Mouse (Mus musculus) mouse embryonic stem cell (cell line): ENCODE results near the gene Tbc1d16.
"Not testable (repeated sequence)": the region's sequence is repeated elsewhere in the genome, so short reads cannot be mapped to it uniquely, and the experiment has no call there.

Source experiments
- in situ Hi-C, 2 experiments: fragments of 300-500 bp; cut with MboI; formaldehyde crosslinking; loops; 1 replicate in 1 of 2; 3 replicates in 1 of 2; pipeline ENCODE4 v1.14.3; 2019 to 2020; ENCODE audit warnings: low sequenced_read_pairs in 2 of 2, low pct_unique_long_range_greater_than_20kb in 1 of 2, mixed read lengths in 1 of 2; ENCODE audit not compliant: unreplicated experiment in 1 of 2

Gene Tbc1d16

DNA sequence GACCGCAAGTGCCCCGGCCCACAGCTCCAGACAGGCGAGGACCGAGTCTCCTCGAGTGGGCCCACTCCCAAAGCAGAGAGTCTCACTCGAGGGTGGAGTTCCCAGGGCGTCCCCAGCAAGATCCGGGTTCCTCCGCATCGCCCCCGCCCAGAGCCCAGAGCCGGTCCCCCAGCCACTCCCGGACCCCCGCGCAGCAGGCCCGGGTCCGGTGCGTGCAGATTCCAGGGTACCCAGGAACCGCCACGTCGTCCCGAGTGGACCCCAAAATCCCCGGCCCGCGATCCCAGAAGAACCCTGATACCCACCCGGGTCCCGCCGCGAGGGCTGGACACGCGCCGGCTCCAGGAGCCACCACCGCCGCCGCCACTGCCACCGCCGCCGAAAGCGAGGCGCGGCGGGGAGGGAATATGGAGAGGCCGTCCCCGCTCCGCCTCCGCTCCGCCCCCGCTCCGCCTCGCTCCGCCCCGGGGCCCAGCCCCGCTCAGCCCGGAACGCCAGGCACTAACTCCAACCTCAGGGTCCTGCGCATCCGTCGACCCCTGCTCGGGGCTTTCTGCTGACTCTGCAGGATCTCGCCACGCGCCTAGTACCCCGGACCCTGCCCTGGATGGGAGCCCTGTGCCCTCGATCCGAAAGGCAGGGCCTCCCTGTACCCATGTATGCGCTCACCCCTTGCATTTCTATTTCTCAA is at the start of gene Tbc1d16, which contains the start of gene Ccdc40:
Gene Tbc1d16, minus strand, starts transcription at position 409 of the 691 bp plus-strand sequence.
Gene Ccdc40, plus strand, starts transcription at position 482 of the 691 bp plus-strand sequence.
- in situ Hi-C loops: no loop called here

DNA sequence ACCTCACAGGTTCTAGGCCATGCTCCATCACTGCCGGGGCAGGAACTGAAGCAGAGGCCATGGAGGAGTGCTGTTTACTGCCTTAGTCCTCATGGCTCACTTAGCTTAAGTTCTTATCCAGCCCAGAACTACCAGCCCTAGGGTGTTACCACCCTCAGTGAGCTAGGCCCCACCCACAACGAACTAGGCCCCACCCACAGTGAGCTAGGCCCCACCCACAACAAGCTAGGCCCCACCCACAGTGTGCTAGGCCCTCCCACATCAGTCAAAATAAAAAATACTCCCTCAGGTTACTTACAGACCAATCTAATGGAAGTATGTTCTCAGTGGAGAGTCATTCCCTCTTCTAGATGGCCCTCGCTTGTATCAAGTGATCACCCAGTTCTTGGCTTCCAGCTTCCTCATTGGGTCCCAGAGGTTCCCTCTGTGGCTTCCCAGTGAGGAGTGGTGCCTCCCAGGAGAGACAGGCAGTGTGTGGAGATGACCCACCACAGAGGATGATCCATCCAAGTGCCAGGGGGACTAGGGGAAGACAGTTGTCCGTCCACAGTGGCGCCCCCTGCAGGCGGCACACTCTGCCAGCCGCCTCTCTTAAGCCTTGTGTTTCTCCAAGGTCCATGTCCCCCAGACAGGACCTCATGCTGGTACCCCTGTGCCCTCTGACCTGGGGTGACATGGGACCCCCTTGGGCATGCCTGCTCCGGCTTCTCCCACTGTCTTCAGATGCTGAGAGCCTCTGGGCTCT is 45.1 kb upstream of the Tbc1d16 start:
- in situ Hi-C loops: no loop called here

DNA sequence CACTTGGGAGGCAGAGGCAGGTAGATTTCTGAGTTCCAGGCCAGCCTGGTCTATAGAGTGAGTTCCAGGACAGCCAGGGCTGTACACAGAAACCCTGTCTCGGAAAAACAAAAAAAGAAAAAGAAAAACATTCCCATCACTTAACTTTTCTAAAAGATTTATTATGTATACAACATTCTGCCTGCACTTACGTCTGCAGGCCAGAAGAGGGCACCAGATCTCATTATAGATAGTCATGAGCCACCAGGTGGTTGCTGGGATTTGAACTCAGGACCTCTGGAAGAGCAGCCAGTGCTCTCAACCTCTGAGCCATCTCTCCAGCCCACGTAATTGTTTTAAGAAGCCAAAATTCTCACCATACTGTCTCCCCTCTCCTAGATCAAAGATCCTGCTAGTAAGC is 44.2 kb upstream of the Tbc1d16 start:
- in situ Hi-C loops: not testable (repeated sequence)

DNA sequence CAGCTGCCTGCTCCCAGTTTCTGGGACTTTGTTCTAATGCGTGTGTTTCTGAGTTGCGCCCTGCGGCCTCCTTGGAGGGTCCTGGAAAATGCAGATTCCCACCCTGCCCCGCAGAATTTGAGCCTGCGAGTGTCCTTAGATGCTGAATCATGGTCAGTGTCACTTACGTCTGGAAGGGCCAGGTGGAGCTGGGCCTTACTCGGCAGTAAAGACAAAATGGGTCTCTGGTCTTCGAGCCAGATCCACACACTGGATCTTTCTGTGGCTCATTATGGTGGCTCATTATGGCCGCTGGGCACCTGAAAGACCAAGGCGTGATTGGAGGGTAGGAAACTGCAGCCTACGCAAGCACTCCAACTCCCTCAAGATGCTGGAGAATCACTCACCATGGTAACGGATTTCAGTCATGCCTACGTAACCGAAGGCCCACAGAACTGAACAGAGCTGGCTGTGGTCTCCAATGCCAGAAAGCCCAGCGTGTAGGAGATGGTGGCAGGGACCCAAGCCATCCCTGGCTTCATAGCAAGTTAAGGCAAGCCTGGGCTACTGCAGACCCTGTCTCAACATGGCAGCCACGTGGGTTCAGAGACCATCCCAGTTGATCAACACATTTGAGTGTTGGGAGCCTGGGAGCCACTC is 40.4 kb upstream of the Tbc1d16 start:
- in situ Hi-C loops: no loop called here

DNA sequence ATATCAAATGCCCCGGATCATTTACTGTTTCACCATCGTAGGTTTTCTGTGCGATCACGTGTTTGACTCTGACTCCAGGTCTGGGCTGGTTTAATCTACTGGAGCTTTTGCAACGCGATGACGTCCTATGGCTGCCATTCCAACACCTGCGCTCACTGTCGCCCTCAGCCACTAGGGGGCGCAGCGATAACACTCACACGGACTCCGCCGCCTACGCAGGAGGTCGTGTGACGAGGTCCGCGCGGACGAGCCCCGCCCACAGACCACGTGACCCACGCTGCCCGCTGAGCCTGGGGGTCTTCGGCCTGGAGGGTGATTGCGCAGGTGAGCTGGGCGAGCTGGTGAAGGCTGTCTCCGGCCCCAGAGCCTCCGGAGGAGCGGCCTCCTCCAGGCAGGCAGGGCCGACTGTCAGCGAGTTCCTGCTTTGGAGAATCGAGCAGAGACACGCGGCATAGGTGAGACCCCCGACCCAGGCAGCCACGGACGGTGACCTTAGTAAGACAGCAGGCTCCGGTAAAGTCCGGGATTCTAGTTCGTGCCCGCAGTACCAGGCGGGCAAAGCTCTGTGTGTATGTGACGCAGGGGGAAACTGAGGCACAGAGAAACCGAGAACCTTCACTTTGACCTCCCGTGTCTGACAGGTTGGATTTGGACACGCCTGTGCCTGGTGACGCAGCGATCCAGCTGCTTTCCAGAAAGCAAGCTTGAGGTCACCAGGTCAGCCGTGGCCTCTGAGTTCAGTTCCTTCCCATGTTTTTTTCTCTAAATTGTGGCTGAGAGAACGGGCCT is 39.7 kb upstream of the Tbc1d16 start, which contains the start of gene Gaa:
Gene Gaa, plus strand, starts transcription at position 120 of the 789 bp plus-strand sequence.
- in situ Hi-C loops: no loop called here

DNA sequence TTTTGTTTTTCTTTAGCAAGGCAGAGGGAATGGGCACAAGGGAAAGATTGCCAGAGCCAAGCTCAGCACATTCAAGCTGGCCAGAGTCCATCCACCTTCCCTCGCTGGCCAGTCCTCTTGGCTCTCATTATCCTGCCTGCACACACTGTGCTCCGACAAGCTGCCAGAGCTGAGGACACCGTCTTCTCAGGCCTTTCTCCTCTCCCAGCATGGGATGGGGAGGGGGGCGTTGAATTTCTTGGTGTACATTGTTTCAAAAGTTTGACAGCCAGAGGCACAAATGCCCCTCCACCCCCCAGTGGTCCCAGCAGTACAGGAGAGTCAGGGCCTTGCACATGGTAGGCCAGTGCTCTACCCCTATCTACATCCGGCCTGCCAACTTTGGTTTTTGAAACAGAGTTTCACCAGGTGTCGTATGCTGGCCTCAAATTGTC is 39.0 kb upstream of the Tbc1d16 start:
- in situ Hi-C loops: no loop called here

DNA sequence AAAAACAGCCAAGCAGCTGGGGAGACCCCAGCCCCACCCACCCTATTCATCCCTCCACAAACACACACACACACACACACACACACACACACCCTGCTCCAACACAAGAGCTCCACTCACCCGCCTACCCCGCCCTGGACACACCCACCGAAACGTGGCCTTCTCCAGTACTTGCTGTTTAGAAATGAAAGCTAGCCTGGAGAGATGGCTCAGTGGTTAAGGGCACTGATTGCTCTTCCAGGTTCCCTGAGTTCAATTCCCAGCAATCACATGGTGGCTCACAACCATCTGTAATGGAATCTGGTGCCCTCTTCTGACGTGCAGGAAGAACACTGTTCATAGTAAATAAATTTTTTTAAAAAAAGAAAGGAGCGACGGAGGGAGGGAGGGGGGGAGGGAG is 37.5 kb upstream of the Tbc1d16 start:
- in situ Hi-C loops: no loop called here

- in situ Hi-C loops: no loop called here
Measured at GRCm38 (mm10) chr11:119264413-119264812, 36.1 kb upstream of the Tbc1d16 start.

DNA sequence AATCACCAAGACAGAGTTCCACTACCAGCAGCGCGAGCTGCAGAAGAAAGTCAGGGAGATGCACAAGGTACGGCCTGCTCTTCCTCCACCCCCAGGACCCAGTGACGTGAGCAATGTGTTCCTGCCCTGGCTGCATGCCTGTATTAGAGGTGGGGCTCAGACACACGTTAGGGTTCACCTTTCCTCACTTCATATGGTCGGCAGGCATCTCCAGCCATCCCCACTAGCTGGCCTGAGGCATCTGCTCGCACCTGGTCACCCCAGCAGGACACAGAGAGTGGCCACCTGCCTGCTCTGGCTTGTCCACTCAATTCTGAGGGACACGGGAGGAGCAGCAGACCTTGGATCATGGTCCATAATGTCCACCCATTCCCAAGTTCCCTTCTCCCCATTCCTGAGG is 31.7 kb upstream of the Tbc1d16 start:
- in situ Hi-C loops: no loop called here

GRCm38 (mm10) chr11:119258572-119259322 is 30.4 kb upstream of the Tbc1d16 start:
- in situ Hi-C loops: no loop called here

DNA sequence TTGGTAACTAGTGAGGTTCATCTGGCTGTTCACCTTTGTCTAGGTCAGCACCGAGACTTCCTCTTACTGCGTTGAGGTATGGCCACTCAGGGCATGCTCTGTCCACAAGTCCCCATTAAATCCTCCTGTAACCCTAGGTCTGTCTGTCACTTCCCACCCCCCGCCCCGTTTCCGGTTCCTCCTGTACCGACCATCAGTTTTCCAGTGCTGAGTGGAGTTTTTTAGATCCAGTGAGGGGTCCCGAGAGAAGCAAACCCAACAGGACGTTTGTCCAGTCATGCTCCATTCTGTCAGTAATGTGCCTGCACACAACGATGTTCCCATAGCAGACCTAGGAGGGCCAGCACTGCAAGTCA is 29.9 kb upstream of the Tbc1d16 start:
- in situ Hi-C loops: no loop called here

GRCm38 (mm10) chr11:119256557-119256956 is 28.3 kb upstream of the Tbc1d16 start:
- in situ Hi-C loops: not testable (repeated sequence)

- in situ Hi-C loops: no loop called here
Measured at GRCm38 (mm10) chr11:119252854-119253541, 24.7 kb upstream of the Tbc1d16 start.

DNA sequence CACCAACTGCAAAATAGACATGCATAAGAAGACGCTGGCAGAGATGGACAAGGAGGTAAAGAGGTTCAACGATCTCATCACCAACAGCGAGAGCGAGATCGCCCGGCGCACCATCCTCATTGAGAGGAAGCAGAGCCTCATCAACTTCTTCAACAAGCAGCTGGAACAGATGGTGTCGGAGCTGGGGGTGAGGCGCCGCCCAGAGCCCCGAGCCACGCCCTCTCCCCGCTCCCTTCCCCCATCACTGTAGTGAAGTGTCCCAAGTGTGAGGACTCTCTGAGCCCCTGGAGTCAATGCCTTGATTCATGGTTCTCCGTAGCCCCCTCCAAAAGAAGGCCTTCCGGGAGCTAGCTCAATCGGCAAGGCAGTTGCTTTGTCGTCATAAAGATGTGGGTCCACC is 22.7 kb upstream of the Tbc1d16 start:
- in situ Hi-C loops: no loop called here

DNA sequence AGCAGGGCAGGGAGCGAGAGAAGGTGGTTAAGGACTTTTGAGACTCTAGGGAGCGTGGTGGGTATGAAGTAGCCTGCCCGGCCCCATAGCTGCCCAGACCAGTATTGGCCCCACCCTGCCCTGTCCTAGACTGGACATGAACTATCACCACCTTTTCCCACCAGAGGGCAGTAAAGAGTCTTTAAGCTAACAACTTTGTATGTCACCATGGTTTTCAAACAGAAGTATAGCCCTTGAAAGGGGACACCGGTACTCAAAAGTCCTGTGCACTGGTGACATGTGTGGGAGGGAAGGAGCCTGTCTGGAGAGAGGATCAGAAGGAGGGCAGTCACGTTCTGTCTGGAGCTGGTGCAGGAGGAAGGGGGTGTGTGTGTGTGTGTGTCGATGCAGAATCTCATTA is 20.7 kb upstream of the Tbc1d16 start:
- in situ Hi-C loops: no loop called here

GRCm38 (mm10) chr11:119245543-119245942 is 17.2 kb upstream of the Tbc1d16 start:
- in situ Hi-C loops: not testable (repeated sequence)

- in situ Hi-C loops: no loop called here
Measured at GRCm38 (mm10) chr11:119239480-119239879, 11.2 kb upstream of the Tbc1d16 start.
